Mouse (Mus musculus): ENCODE measurements around the gene Acadsb. TPM values are rescaled to one million over a fixed set of nuclear protein-coding genes. Genes with fewer than 3 reads are reported as not detected.
A peak's percentile ranks its signal among the peaks of the same experiment; 100 is the strongest.

Acadsb gene
- 3.6 and 4.7 TPM in 2 replicates for polyA plus RNA-seq (2012; rRNA removed)

- under 1% methylated on average over 42 of the region's 42 CpGs for WGBS
- Histone ChIP-seq H3K27me3 (ENCODE audit: control insufficient read depth, insufficient read depth, low read length) (no peaks in the 10 kb centered on the region), H3K4me3 (ENCODE audit: control insufficient read depth, insufficient read depth, low read length) (peak within 1 kb of the TSS; percentile 78), H3K36me3 (ENCODE audit: control insufficient read depth, insufficient read depth, low read length) (no peaks in the 10 kb centered on the region), H3K27ac (ENCODE audit: control insufficient read depth, insufficient read depth, low read length) (no peak within 1 kb of the TSS), H3K4me1 (replicated peaks; ENCODE audit: control insufficient read depth, insufficient read depth, low read length) (peaks cover 14% of the 10 kb centered on the region)
- TF ChIP-seq CTCF (IDR thresholded peaks at IDR 0.05; ENCODE audit: borderline replicate concordance, control insufficient read depth, extremely low read depth, insufficient read depth, low read length, poor library complexity) (no peak), POLR2A (IDR thresholded peaks at IDR 0.05; ENCODE audit: control insufficient read depth, extremely low read depth, insufficient read depth, low read length, poor library complexity) (0 out of 2 replicates have a peak, but pooled peaks have one; percentile 32)
- DNase-seq: peak; percentile 100
These were observed at the start of gene Acadsb, which contains the start of gene Ikzf5 for GRCm38 (mm10) chr7:131410416-131411058. Gene Acadsb, plus strand, starts transcription at chr7:131410601. Gene Ikzf5, minus strand, starts transcription at chr7:131410521.

- Histone ChIP-seq H3K36me3 (ENCODE audit: control insufficient read depth, insufficient read depth, low read length) (peaks cover 2% of the 10 kb centered on the region; the same call in 1 of the 2 replicates), H3K4me3 (ENCODE audit: control insufficient read depth, insufficient read depth, low read length) (peak overlapping the region; percentile 89), H3K4me1 (replicated peaks; ENCODE audit: control insufficient read depth, insufficient read depth, low read length) (peaks cover 6% of the 10 kb centered on the region), H3K27me3 (ENCODE audit: control insufficient read depth, insufficient read depth, low read length) (no peaks in the 10 kb centered on the region), H3K27ac (ENCODE audit: control insufficient read depth, insufficient read depth, low read length) (no peak overlapping the region)
- no peak for DNase-seq
- TF ChIP-seq CTCF (IDR thresholded peaks at IDR 0.05; ENCODE audit: borderline replicate concordance, control insufficient read depth, extremely low read depth, insufficient read depth, low read length, poor library complexity): no peak
- TF ChIP-seq POLR2A (IDR thresholded peaks at IDR 0.05; ENCODE audit: control insufficient read depth, extremely low read depth, insufficient read depth, low read length, poor library complexity): no peak
- 2% methylated on average over 35 of the region's 35 CpGs for WGBS
These were observed 48.2 kb upstream of the Acadsb start for GRCm38 (mm10) chr7:131362269-131362614.

GRCm38 (mm10) chr7:131362615-131363300 lies 47.6 kb upstream of the Acadsb start, which contains the start of gene 2310057M21Rik:
Gene 2310057M21Rik, minus strand, starts transcription at chr7:131362759.
- DNase-seq: peak; percentile 88
- H3K4me1 ChIP-seq (replicated peaks; ENCODE audit: control insufficient read depth, insufficient read depth, low read length): peaks cover 6% of the 10 kb centered on the region
- H3K27ac ChIP-seq (ENCODE audit: control insufficient read depth, insufficient read depth, low read length): peak within 1 kb of the TSS; percentile 39; the same call in 1 of the 2 replicates
- H3K4me3 ChIP-seq (ENCODE audit: control insufficient read depth, insufficient read depth, low read length): peak within 1 kb of the TSS; percentile 89
- H3K27me3 ChIP-seq (ENCODE audit: control insufficient read depth, insufficient read depth, low read length): no peaks in the 10 kb centered on the region
- TF ChIP-seq POLR2A (IDR thresholded peaks at IDR 0.05; ENCODE audit: control insufficient read depth, extremely low read depth, insufficient read depth, low read length, poor library complexity) (peak; percentile 70; the same call in 1 of the 2 replicates), CTCF (IDR thresholded peaks at IDR 0.05; ENCODE audit: borderline replicate concordance, control insufficient read depth, extremely low read depth, insufficient read depth, low read length, poor library complexity) (peak; percentile 25; the same call in 1 of the 2 replicates)
- no peaks in the 10 kb centered on the region for H3K36me3 ChIP-seq (ENCODE audit: control insufficient read depth, insufficient read depth, low read length)
- under 1% methylated on average over 55 of the region's 55 CpGs for WGBS

GRCm38 (mm10) chr7:131364131-131364530 lies 46.3 kb upstream of the Acadsb start:
- Histone ChIP-seq H3K27me3 (ENCODE audit: control insufficient read depth, insufficient read depth, low read length) (no peaks in the 10 kb centered on the region), H3K27ac (ENCODE audit: control insufficient read depth, insufficient read depth, low read length) (no peak overlapping the region), H3K4me1 (replicated peaks; ENCODE audit: control insufficient read depth, insufficient read depth, low read length) (peaks cover 6% of the 10 kb centered on the region), H3K4me3 (ENCODE audit: control insufficient read depth, insufficient read depth, low read length) (no peak overlapping the region), H3K36me3 (ENCODE audit: control insufficient read depth, insufficient read depth, low read length) (no peaks in the 10 kb centered on the region)
- DNase-seq: no peak
- WGBS: 97% methylated on average over 8 of the region's 8 CpGs
- TF ChIP-seq POLR2A (IDR thresholded peaks at IDR 0.05; ENCODE audit: control insufficient read depth, extremely low read depth, insufficient read depth, low read length, poor library complexity) (no peak), CTCF (IDR thresholded peaks at IDR 0.05; ENCODE audit: borderline replicate concordance, control insufficient read depth, extremely low read depth, insufficient read depth, low read length, poor library complexity) (no peak)

GRCm38 (mm10) chr7:131370648-131371469 lies 39.5 kb upstream of the Acadsb start, which contains the start of gene Pstk:
Gene Pstk, plus strand, starts transcription at chr7:131371141.
- peak; percentile 81 for DNase-seq
- peak; percentile 76; the same call in 1 of the 2 replicates for TF ChIP-seq POLR2A (IDR thresholded peaks at IDR 0.05; ENCODE audit: control insufficient read depth, extremely low read depth, insufficient read depth, low read length, poor library complexity)
- peak; percentile 91 for TF ChIP-seq CTCF (IDR thresholded peaks at IDR 0.05; ENCODE audit: borderline replicate concordance, control insufficient read depth, extremely low read depth, insufficient read depth, low read length, poor library complexity)
- Histone ChIP-seq H3K4me3 (ENCODE audit: control insufficient read depth, insufficient read depth, low read length) (peak within 1 kb of the TSS; percentile 56), H3K36me3 (ENCODE audit: control insufficient read depth, insufficient read depth, low read length) (no peaks in the 10 kb centered on the region), H3K27me3 (ENCODE audit: control insufficient read depth, insufficient read depth, low read length) (no peaks in the 10 kb centered on the region), H3K4me1 (replicated peaks; ENCODE audit: control insufficient read depth, insufficient read depth, low read length) (no peaks in the 10 kb centered on the region), H3K27ac (ENCODE audit: control insufficient read depth, insufficient read depth, low read length) (no peak within 1 kb of the TSS)
- under 1% methylated on average over 47 of the region's 47 CpGs for WGBS

- peak overlapping the region; percentile 56 for H3K4me3 ChIP-seq (ENCODE audit: control insufficient read depth, insufficient read depth, low read length)
- 15% methylated on average over 9 of the region's 9 CpGs for WGBS
- TF ChIP-seq POLR2A (IDR thresholded peaks at IDR 0.05; ENCODE audit: control insufficient read depth, extremely low read depth, insufficient read depth, low read length, poor library complexity): no peak
- TF ChIP-seq CTCF (IDR thresholded peaks at IDR 0.05; ENCODE audit: borderline replicate concordance, control insufficient read depth, extremely low read depth, insufficient read depth, low read length, poor library complexity): no peak
- no peaks in the 10 kb centered on the region for H3K4me1 ChIP-seq (replicated peaks; ENCODE audit: control insufficient read depth, insufficient read depth, low read length)
- H3K27me3 ChIP-seq (ENCODE audit: control insufficient read depth, insufficient read depth, low read length): no peaks in the 10 kb centered on the region
- no peak overlapping the region for H3K27ac ChIP-seq (ENCODE audit: control insufficient read depth, insufficient read depth, low read length)
- H3K36me3 ChIP-seq (ENCODE audit: control insufficient read depth, insufficient read depth, low read length): no peaks in the 10 kb centered on the region
- DNase-seq: no peak
These were observed 38.9 kb upstream of the Acadsb start for GRCm38 (mm10) chr7:131371470-131371860.
